Mouse (Mus musculus) spleen, adult 2 months (tissue): ENCODE results near the gene Cxxc4. TPM values are rescaled to one million over a fixed set of nuclear protein-coding genes. Genes with fewer than 3 reads are reported as not detected.

Experiments used
- DNase-seq, 2 experiments: peaks; one replicate each; pipeline versions ENCODE4 v3.0.0 to v3.0.0-alpha.2; 2012 to 2021; ENCODE audit warnings: low spot score in 2 of 2, low read depth in 1 of 2
- H3K27ac ChIP-seq: fragments of 200-500 bp; 2 replicates; pipeline ENCODE4 v1.5.1; 2012; ENCODE audit warnings: low read length, inconsistent platforms; ENCODE audit not compliant: insufficient read depth
- H3K27me3 ChIP-seq: fragments of 200-500 bp; 2 replicates; pipeline ENCODE4 v1.6.1; 2012; ENCODE audit warnings: mild to moderate bottlenecking, moderate library complexity, low read length, inconsistent platforms; ENCODE audit not compliant: control insufficient read depth, insufficient read depth
- H3K36me3 ChIP-seq: fragments of 200-500 bp; 2 replicates; pipeline ENCODE4 v1.6.1; 2012; ENCODE audit warnings: mild to moderate bottlenecking, low read length, inconsistent platforms; ENCODE audit not compliant: control insufficient read depth, insufficient read depth
- H3K4me1 ChIP-seq: fragments of 200-500 bp; 2 replicates; pipeline ENCODE4 v1.6.1; 2011; ENCODE audit warnings: inconsistent platforms; ENCODE audit not compliant: control insufficient read depth, insufficient read depth, insufficient read length
- H3K4me3 ChIP-seq: fragments of 200-500 bp; 2 replicates; pipeline ENCODE4 v1.5.1; 2011; ENCODE audit warnings: mild to moderate bottlenecking, inconsistent platforms; ENCODE audit not compliant: insufficient read depth, insufficient read length; ENCODE audit errors: extremely low read depth
- CTCF ChIP-seq: fragments of 200-500 bp; IDR thresholded peaks from 2 replicates; pipeline ENCODE4 v1.5.1; 2011; ENCODE audit warnings: mild to moderate bottlenecking, inconsistent platforms; ENCODE audit not compliant: insufficient read depth, insufficient read length, insufficient replicate concordance; ENCODE audit errors: extremely low read depth
- POLR2A ChIP-seq: fragments of 200-500 bp; IDR thresholded peaks from 2 replicates; pipeline ENCODE4 v1.6.1; 2011; ENCODE audit warnings: low read depth, low read length, inconsistent platforms
- WGBS: fragments of 180-500 bp; shearing (Covaris S2); methylation state at CpG from one replicate; pipeline ENCODE4 v1.1.7; 2018; 5-methylcytosine and 5-hydroxymethylcytosine counted together
- polyA plus RNA-seq: library from polyadenylated mRNA; depleted of rRNA; stranded (reverse); fragments of >200 nt; gene quantifications from 2 replicates; pipeline ENCODE4 v1.2.3, GENCODE M21; 2012

Gene Cxxc4
- polyA plus RNA-seq, 1 experiment, result 0.49 TPM

DNA sequence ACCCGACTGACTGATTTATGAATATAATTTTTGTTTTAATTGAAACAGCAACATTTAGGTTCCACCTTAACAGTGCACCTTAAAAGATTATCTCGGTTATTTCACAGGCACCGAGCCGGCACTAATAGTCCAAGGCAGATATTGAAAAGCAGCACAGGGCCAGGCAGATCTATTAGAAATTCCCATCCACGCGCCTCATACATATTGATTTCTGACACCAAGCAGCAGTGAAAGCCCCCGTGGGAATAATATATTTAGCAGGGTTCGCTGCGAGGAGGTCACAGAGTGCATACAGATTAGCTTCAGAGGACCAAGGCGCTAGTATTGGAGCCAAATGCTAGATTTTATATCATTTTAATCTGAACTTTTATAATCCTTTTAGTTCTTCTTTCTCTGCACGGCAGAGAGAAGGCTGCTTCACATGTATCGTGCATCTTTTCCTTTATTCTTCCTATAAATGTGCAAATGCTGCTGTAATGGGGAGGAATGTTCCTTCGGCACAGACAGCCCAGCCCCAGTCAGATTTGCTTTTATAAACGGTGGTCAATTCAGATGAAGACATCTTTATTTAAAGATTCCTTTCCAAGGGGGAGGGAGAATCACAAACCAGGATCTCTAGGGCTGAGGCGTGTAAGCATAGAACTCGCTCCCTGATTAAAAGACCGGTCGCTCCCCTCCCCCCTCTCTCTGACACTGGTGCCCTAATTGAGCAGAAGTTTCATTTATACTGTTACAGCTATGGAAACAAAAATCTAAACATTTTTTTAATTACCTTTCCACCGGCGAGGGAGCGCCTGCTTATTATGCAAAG, 66.6 kb downstream of the Cxxc4 start:
- no peak for DNase-seq
- no peaks in the 10 kb centered on the region for H3K36me3 ChIP-seq
- H3K27me3 ChIP-seq, result no peaks in the 10 kb centered on the region
- H3K4me3 ChIP-seq, result no peak overlapping the region
- no peak for TF ChIP-seq CTCF
- no peak for TF ChIP-seq POLR2A
- WGBS, result 74% methylated on average over 21 of the region's 21 CpGs
- H3K4me1 ChIP-seq, result no peaks in the 10 kb centered on the region
- H3K27ac ChIP-seq, result no peak overlapping the region

DNA sequence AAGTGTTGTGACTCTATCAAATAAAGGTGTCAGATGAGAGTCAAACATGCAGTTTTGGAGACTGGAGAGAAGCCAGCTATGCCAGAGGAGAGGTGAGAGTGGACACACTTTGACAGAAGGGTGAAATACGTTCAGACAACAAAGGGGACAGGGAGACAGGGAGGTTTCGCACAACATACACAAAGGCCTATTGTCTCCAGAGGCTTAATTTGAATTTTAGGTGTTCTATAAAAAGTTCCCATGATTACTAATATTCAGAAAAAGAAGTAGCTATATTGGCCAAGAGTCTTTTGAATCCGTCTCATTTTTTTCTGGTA, 67.2 kb downstream of the Cxxc4 start:
- 74% methylated on average over 3 of the region's 3 CpGs for WGBS
- DNase-seq, result no peak
- H3K4me1 ChIP-seq, result no peaks in the 10 kb centered on the region
- no peak overlapping the region for H3K27ac ChIP-seq
- no peaks in the 10 kb centered on the region for H3K36me3 ChIP-seq
- no peak overlapping the region for H3K4me3 ChIP-seq
- TF ChIP-seq POLR2A (no peak), CTCF (no peak)
- no peaks in the 10 kb centered on the region for H3K27me3 ChIP-seq

DNA sequence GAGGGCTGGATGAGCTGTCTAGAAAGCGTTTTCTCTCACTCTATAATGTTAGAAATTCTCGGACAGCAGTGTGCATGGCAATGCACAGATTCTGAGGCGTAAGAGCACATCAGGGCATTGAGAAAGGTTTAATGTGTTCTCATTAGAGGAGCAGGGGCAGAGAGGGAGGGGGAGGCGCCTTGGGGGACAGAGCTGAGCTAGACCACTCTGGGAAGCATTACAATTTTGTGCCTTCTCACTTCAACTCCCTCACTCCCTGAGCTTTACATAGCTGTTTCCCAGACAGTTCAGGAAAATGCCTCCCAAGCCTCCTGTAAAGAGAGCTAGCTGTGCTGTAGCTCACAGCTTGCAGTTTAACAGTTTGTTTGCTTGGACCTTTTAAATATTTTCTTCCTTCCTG, 70.2 kb downstream of the Cxxc4 start:
- H3K4me3 ChIP-seq, result no peak overlapping the region
- H3K27me3 ChIP-seq, result no peaks in the 10 kb centered on the region
- H3K27ac ChIP-seq, result no peak overlapping the region
- no peak for DNase-seq
- no peak for TF ChIP-seq POLR2A
- no peak for TF ChIP-seq CTCF
- WGBS, result 69% methylated on average over 4 of the region's 4 CpGs
- H3K4me1 ChIP-seq, result no peaks in the 10 kb centered on the region
- H3K36me3 ChIP-seq, result no peaks in the 10 kb centered on the region

DNA sequence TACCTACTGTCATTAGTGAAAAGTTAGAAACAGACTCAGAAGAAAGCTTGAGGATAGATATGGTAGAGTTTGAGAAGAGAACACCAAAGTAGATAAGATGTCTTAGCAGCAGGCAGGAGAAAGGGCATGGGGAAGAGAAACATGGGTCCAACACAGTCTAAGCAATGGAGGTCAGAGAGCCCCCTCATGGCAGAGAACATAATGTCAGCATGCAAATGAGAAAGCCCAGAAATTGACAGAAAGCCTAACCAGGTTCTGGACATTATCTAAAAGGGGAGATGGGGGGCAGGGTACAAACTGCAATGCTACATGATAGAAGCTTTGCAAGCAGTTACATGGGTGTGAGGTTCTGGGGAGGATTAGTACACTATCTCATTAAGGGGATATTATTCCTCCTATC, 71.5 kb downstream of the Cxxc4 start:
- no peaks in the 10 kb centered on the region for H3K36me3 ChIP-seq
- no peaks in the 10 kb centered on the region for H3K27me3 ChIP-seq
- H3K4me1 ChIP-seq, result no peaks in the 10 kb centered on the region
- H3K4me3 ChIP-seq, result no peak overlapping the region
- no peak overlapping the region for H3K27ac ChIP-seq
- DNase-seq, result no peak
- no peak for TF ChIP-seq POLR2A
- no peak for TF ChIP-seq CTCF
